24 mouse cellular contexts compared by ENCODE assay signal in the genomic region with DNA sequence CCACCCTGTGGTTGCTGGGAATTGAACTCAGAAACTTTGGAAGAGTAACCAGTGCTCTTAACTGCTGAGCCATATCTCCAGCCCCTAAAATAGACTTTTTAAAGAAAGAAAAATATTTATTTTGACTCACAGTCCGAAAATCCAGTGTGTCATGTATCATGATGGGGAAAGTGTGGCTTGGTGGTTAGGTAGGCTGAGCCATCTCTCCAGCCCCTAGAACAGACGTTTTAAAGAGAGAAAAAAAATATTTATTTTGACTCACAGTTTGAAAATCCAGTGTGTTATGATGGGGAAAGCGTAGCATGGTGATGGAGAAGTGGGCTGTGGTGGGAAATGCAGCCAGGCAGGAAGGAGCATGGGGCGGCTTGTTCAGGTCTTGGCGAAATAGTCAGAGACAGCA.
"Had no signal": no experiment of that assay in that cellular context is flagged by ENCODE, and none has a peak within 500 bp of the region (broad histone marks: within the 10 kb centered on the region; RNA-seq: fewer than 3 reads in every experiment).

No protein-coding gene starts in this region.

- H3K9ac ChIP-seq: embryonic facial prominence, embryonic 12.5 days; embryonic facial prominence, embryonic 13.5 days; embryonic facial prominence, embryonic 15.5 days; forebrain, embryonic 12.5 days; forebrain, embryonic 13.5 days; forebrain, embryonic 15.5 days; forebrain, postnatal 0 days; heart, embryonic 12.5 days had no signal

- H3K27ac ChIP-seq: embryonic facial prominence, embryonic 10.5 days; embryonic facial prominence, embryonic 12.5 days; embryonic facial prominence, embryonic 13.5 days; embryonic facial prominence, embryonic 15.5 days; forebrain, embryonic 10.5 days; forebrain, embryonic 12.5 days; forebrain, embryonic 13.5 days; forebrain, embryonic 15.5 days; gastrocnemius, adult 2 months; heart, embryonic 10.5 days had no signal

- DNase-seq: cerebellum, adult 9-11 months; cerebellum, postnatal 10 days; cerebellum, postnatal 14 days; cerebellum, postnatal 25 days; cerebellum, postnatal 36 days; embryo, embryonic 11 days; forebrain, postnatal 0 days; gastrocnemius, adult 2 months; gastrocnemius, postnatal 10 days; gastrocnemius, postnatal 14 days; gastrocnemius, postnatal 25 days; gastrocnemius, postnatal 36 days; heart, adult 18-20 months had no signal

- H3K4me1 ChIP-seq: heart, embryonic 10.5 days had no signal

- H3K36me3 ChIP-seq: embryonic facial prominence, embryonic 10.5 days; embryonic facial prominence, embryonic 12.5 days; embryonic facial prominence, embryonic 13.5 days; embryonic facial prominence, embryonic 15.5 days; forebrain, embryonic 10.5 days; forebrain, embryonic 12.5 days; forebrain, embryonic 15.5 days; heart, embryonic 10.5 days; heart, embryonic 12.5 days had no signal

- H3K27me3 ChIP-seq: embryonic facial prominence, embryonic 12.5 days; embryonic facial prominence, embryonic 13.5 days; embryonic facial prominence, embryonic 15.5 days; forebrain, embryonic 12.5 days; forebrain, embryonic 13.5 days; forebrain, embryonic 15.5 days; heart, embryonic 12.5 days had no signal

- H3K4me3 ChIP-seq: embryonic facial prominence, embryonic 10.5 days; embryonic facial prominence, embryonic 12.5 days; embryonic facial prominence, embryonic 13.5 days; embryonic facial prominence, embryonic 15.5 days; erythroblast, embryonic 14.5 days; forebrain, embryonic 10.5 days; forebrain, embryonic 12.5 days; forebrain, embryonic 13.5 days; forebrain, embryonic 15.5 days; gastrocnemius, adult 2 months; heart, embryonic 10.5 days; heart, embryonic 12.5 days had no signal
